Mouse (Mus musculus) kidney, adult 2 months (tissue): ENCODE measurements around the gene Acot1. TPM values are rescaled to one million over a fixed set of nuclear protein-coding genes. Genes with fewer than 3 reads are reported as not detected.
"Not testable (repeated sequence)": the region's sequence is repeated elsewhere in the genome, so short reads cannot be mapped to it uniquely, and the experiment has no call there.

Experiments
- DNase-seq: peaks from one replicate; pipeline ENCODE4 v3.0.0; 2021
- H3K27ac ChIP-seq: fragments of 200-500 bp; 2 replicates; pipeline ENCODE4 v1.5.1; 2012; ENCODE audit warnings: low read depth, low read length, control low read depth, inconsistent platforms; ENCODE audit not compliant: insufficient read depth
- H3K27me3 ChIP-seq: fragments of 200-500 bp; replicated peaks from 2 replicates; pipeline ENCODE4 v1.6.1; 2012; ENCODE audit warnings: mild to moderate bottlenecking, moderate library complexity, low read length, inconsistent platforms; ENCODE audit not compliant: control insufficient read depth, insufficient read depth
- H3K36me3 ChIP-seq: fragments of 200-500 bp; 2 replicates; pipeline ENCODE4 v1.6.1; 2012; ENCODE audit warnings: mild to moderate bottlenecking, moderate library complexity, low read length, inconsistent platforms; ENCODE audit not compliant: control insufficient read depth, insufficient read depth
- H3K4me1 ChIP-seq: fragments of 200-500 bp; 2 replicates; pipeline ENCODE4 v1.6.1; 2011; ENCODE audit warnings: low read length; ENCODE audit not compliant: control insufficient read depth, insufficient read depth
- H3K4me3 ChIP-seq: fragments of 200-500 bp; 2 replicates; pipeline ENCODE4 v1.5.1; 2011; ENCODE audit warnings: mild to moderate bottlenecking, low read depth, low read length, control low read depth; ENCODE audit not compliant: insufficient read depth
- CTCF ChIP-seq: fragments of 200-500 bp; conservative IDR thresholded peaks from 2 replicates; pipeline ENCODE4 v1.5.1; 2011; ENCODE audit warnings: low read depth, mild to moderate bottlenecking, control low read depth, low read length, moderate library complexity, mixed read lengths; ENCODE audit not compliant: insufficient read depth, insufficient read length
- POLR2A ChIP-seq: fragments of 200-500 bp; IDR thresholded peaks from one replicate; pipeline ENCODE4 v1.6.1; 2011; ENCODE audit warnings: low read depth, low read length, control low read depth
- WGBS: fragments of 180-500 bp; shearing (Covaris S2); methylation state at CpG from one replicate; pipeline ENCODE4 v1.1.7; 2018; 5-methylcytosine and 5-hydroxymethylcytosine counted together
- polyA plus RNA-seq: library from polyadenylated mRNA; depleted of rRNA; stranded (reverse); fragments of >200 nt; gene quantifications from 2 replicates; pipeline ENCODE4 v1.2.3, GENCODE M21; 2012

Gene Acot1
- polyA plus RNA-seq, 1 experiment = 67.8 TPM

- no peak for DNase-seq
Observed at GRCm38 (mm10) chr12:84034108-84034507, 24.8 kb downstream of the Acot1 start.

GRCm38 (mm10) chr12:84038241-84038640 is 29.0 kb downstream of the Acot1 start, which contains the start of gene Acot4:
Acot4 (plus strand) TSS chr12:84038379.
- H3K4me3 ChIP-seq = peak within 1 kb of the TSS; percentile 72
- TF ChIP-seq POLR2A = peak; percentile 31
- H3K27ac ChIP-seq = peak within 1 kb of the TSS; percentile 82
- DNase-seq = peak; percentile 93
- 11% methylated on average over 32 of the region's 32 CpGs for WGBS
- H3K36me3 ChIP-seq, H3K27me3 ChIP-seq: not testable (repeated sequence)
- peaks cover 20% of the 10 kb centered on the region; the same call in 1 of the 2 replicates for H3K4me1 ChIP-seq

More at GRCm38 (mm10) chr12:84034108-84034507, 24.8 kb downstream of the Acot1 start:
- no peaks in the 10 kb centered on the region for H3K27me3 ChIP-seq
- TF ChIP-seq CTCF (no peak), POLR2A (no peak)
- WGBS = 45% methylated on average over 4 of the region's 4 CpGs
- H3K27ac ChIP-seq = no peak overlapping the region
- peaks cover 10% of the 10 kb centered on the region; the same call in 1 of the 2 replicates for H3K4me1 ChIP-seq
- H3K4me3 ChIP-seq = no peak overlapping the region
- no peaks in the 10 kb centered on the region for H3K36me3 ChIP-seq

- peaks cover 17% of the 10 kb centered on the region; the same call in 1 of the 2 replicates for H3K4me1 ChIP-seq
- not testable (repeated sequence) for H3K27me3 ChIP-seq, H3K36me3 ChIP-seq
- WGBS = 3% methylated on average over 39 of the region's 39 CpGs
- H3K27ac ChIP-seq = peak within 1 kb of the TSS; percentile 82
- H3K4me3 ChIP-seq = peak within 1 kb of the TSS; percentile 72
- DNase-seq = peak; percentile 77
Observed at GRCm38 (mm10) chr12:84038691-84039111, 29.4 kb downstream of the Acot1 start, which contains the start of gene Gm49366. Gm49366 (plus strand) TSS chr12:84038935.

- H3K27ac ChIP-seq = peak overlapping the region; percentile 99
- 45% methylated on average over 5 of the region's 5 CpGs for WGBS
Observed at GRCm38 (mm10) chr12:84042248-84042647, 33.0 kb downstream of the Acot1 start.

GRCm38 (mm10) chr12:84044045-84044444 is 34.8 kb downstream of the Acot1 start:
- WGBS = 41% methylated on average over 2 of the region's 2 CpGs
- H3K27me3 ChIP-seq = no peaks in the 10 kb centered on the region
- no peak overlapping the region for H3K27ac ChIP-seq
- peaks cover 13% of the 10 kb centered on the region; the same call in 1 of the 2 replicates for H3K4me1 ChIP-seq
- DNase-seq = peak; percentile 75
- no peak overlapping the region for H3K4me3 ChIP-seq
- TF ChIP-seq POLR2A = no peak
- no peak for TF ChIP-seq CTCF
- H3K36me3 ChIP-seq = no peaks in the 10 kb centered on the region

More at GRCm38 (mm10) chr12:84042248-84042647, 33.0 kb downstream of the Acot1 start:
- Histone ChIP-seq H3K36me3 (no peaks in the 10 kb centered on the region), H3K4me1 (peaks cover 17% of the 10 kb centered on the region; the same call in 1 of the 2 replicates), H3K27me3 (no peaks in the 10 kb centered on the region), H3K4me3 (no peak overlapping the region)
- peak; percentile 92 for DNase-seq
- TF ChIP-seq CTCF = no peak
- TF ChIP-seq POLR2A = no peak

GRCm38 (mm10) chr12:84046906-84047305 is 37.6 kb downstream of the Acot1 start:
- TF ChIP-seq CTCF (no peak), POLR2A (no peak)
- H3K36me3 ChIP-seq = no peaks in the 10 kb centered on the region
- no peak overlapping the region for H3K27ac ChIP-seq
- DNase-seq = no peak
- H3K4me3 ChIP-seq = no peak overlapping the region
- peaks cover 11% of the 10 kb centered on the region; the same call in 1 of the 2 replicates for H3K4me1 ChIP-seq
- no peaks in the 10 kb centered on the region for H3K27me3 ChIP-seq
- 98% methylated on average over 1 of the region's 1 CpGs for WGBS

- not testable (repeated sequence) for H3K4me1 ChIP-seq, H3K27me3 ChIP-seq, H3K4me3 ChIP-seq, H3K36me3 ChIP-seq
- peak; percentile 90 for DNase-seq
- WGBS = 41% methylated on average over 5 of the region's 5 CpGs
- peak overlapping the region; percentile 72 for H3K27ac ChIP-seq
Observed at GRCm38 (mm10) chr12:84050744-84051143, 41.5 kb downstream of the Acot1 start.
